Mouse (Mus musculus) MEL (cell line): ENCODE data around the gene Ptpn9. TPM values are rescaled to one million over a fixed set of nuclear protein-coding genes. Genes with fewer than 3 reads are reported as not detected.

ENCODE experiments used
- DNase-seq: peaks from one replicate; pipeline ENCODE4 v3.0.0; 2011; ENCODE audit warnings: low read depth, low spot score
- H3K27ac ChIP-seq: 2 replicates; pipeline ENCODE4 v1.5.1; 2012; ENCODE audit warnings: low read depth, mild to moderate bottlenecking, control low read depth, low read length, moderate library complexity; ENCODE audit not compliant: control insufficient read depth
- H3K27me3 ChIP-seq, 2 experiments: fragments of 150-350 bp in 1 of 2; sonication (generic) in 1 of 2; 2 replicates each; pipeline ENCODE4 v1.6.1; 2012; ENCODE audit warnings: low read length in 2 of 2, mild to moderate bottlenecking in 2 of 2, improper control_type of control experiment in 1 of 2, moderate library complexity in 1 of 2; ENCODE audit not compliant: insufficient read depth in 2 of 2, control insufficient read depth in 1 of 2
- H3K36me3 ChIP-seq, 2 experiments: 2 replicates each; pipeline ENCODE4 v1.6.1; 2012 to 2014; ENCODE audit warnings: low read length in 2 of 2, improper control_type of control experiment in 1 of 2, inconsistent platforms in 1 of 2, mild to moderate bottlenecking in 1 of 2; ENCODE audit not compliant: insufficient read depth in 2 of 2, control insufficient read depth in 1 of 2
- H3K4me1 ChIP-seq, 2 experiments: fragments of 150-350 bp in 1 of 2; sonication (generic) in 1 of 2; 2 replicates each; pipeline ENCODE4 v1.6.1; 2012; ENCODE audit warnings: low read length in 2 of 2, improper control_type of control experiment in 1 of 2, mild to moderate bottlenecking in 1 of 2; ENCODE audit not compliant: insufficient read depth in 2 of 2, control insufficient read depth in 1 of 2
- H3K4me3 ChIP-seq, 2 experiments: fragments of 150-350 bp in 1 of 2; sonication (generic) in 1 of 2; 2 replicates each; pipeline ENCODE4 v1.5.1; 2012; ENCODE audit warnings: low read depth in 2 of 2, low read length in 2 of 2, mild to moderate bottlenecking in 2 of 2, moderate library complexity in 2 of 2, control low read depth in 1 of 2, improper control_type of control experiment in 1 of 2; ENCODE audit not compliant: control insufficient read depth in 1 of 2, insufficient read depth in 1 of 2
- H3K79me2 ChIP-seq: 2 replicates; pipeline ENCODE4 v1.6.1; 2012; ENCODE audit warnings: mild to moderate bottlenecking, low read length, moderate library complexity; ENCODE audit not compliant: control insufficient read depth, poor library complexity, insufficient read depth
- H3K9ac ChIP-seq: 2 replicates; pipeline ENCODE4 v1.6.1; 2012; ENCODE audit warnings: low read depth, mild to moderate bottlenecking, control low read depth, low read length, moderate library complexity; ENCODE audit not compliant: control insufficient read depth, poor library complexity, severe bottlenecking
- H3K9me3 ChIP-seq: fragments of 150-350 bp; sonication (generic); replicated peaks from 2 replicates; pipeline ENCODE4 v1.6.1; 2012; ENCODE audit warnings: mild to moderate bottlenecking, low read length, improper control_type of control experiment, moderate library complexity; ENCODE audit not compliant: insufficient read depth
- BHLHE40 ChIP-seq: IDR thresholded peaks from 2 replicates; pipeline ENCODE4 v1.6.1; 2012; ENCODE audit warnings: low read depth, mild to moderate bottlenecking, inconsistent platforms, low read length, improper control_type of control experiment, borderline replicate concordance
- CHD1 ChIP-seq: IDR thresholded peaks from 2 replicates; pipeline ENCODE4 v1.6.1; 2012; ENCODE audit warnings: low read depth, mild to moderate bottlenecking, inconsistent platforms, low read length, improper control_type of control experiment
- CHD2 ChIP-seq: IDR thresholded peaks from 2 replicates; pipeline ENCODE4 v1.6.1; 2011; ENCODE audit warnings: low read length, improper control_type of control experiment
- E2F4 ChIP-seq: IDR thresholded peaks from 2 replicates; pipeline ENCODE4 v1.6.1; 2011; ENCODE audit warnings: low read depth, low read length, improper control_type of control experiment, borderline replicate concordance
- ELF1 ChIP-seq: IDR thresholded peaks from 2 replicates; pipeline ENCODE4 v1.6.1; 2014; ENCODE audit warnings: low read depth, mild to moderate bottlenecking, inconsistent platforms, low read length, improper control_type of control experiment, moderate library complexity
- EP300 ChIP-seq, 2 experiments: IDR thresholded peaks; 2 replicates each; pipeline ENCODE4 v1.6.1; 2011; ENCODE audit warnings: improper control_type of control experiment in 2 of 2, low read length in 2 of 2, low read depth in 1 of 2, mild to moderate bottlenecking in 1 of 2
- ETS1 ChIP-seq: IDR thresholded peaks from 2 replicates; pipeline ENCODE4 v1.6.1; 2012; ENCODE audit warnings: low read depth, mild to moderate bottlenecking, inconsistent platforms, low read length, improper control_type of control experiment, moderate library complexity
- GABPA ChIP-seq: IDR thresholded peaks from 2 replicates; pipeline ENCODE4 v1.6.1; 2012; ENCODE audit warnings: low read depth, mild to moderate bottlenecking, inconsistent platforms, low read length, improper control_type of control experiment, moderate library complexity
- GATA1 ChIP-seq: IDR thresholded peaks from 2 replicates; pipeline ENCODE4 v1.6.1; 2011; ENCODE audit warnings: low read depth, low read length, improper control_type of control experiment
- JUND ChIP-seq: IDR thresholded peaks from 2 replicates; pipeline ENCODE4 v1.6.1; 2011; ENCODE audit warnings: low read depth, mild to moderate bottlenecking, improper control_type of control experiment, low read length
- KAT2A ChIP-seq: conservative IDR thresholded peaks from 2 replicates; pipeline ENCODE4 v1.6.1; 2012; ENCODE audit warnings: low read depth, low read length, improper control_type of control experiment, inconsistent platforms
- MAFK ChIP-seq: IDR thresholded peaks from 2 replicates; pipeline ENCODE4 v1.6.1; 2011; ENCODE audit warnings: low read depth, mild to moderate bottlenecking, low read length, improper control_type of control experiment, borderline replicate concordance
- MAX ChIP-seq: IDR thresholded peaks from 2 replicates; pipeline ENCODE4 v1.6.1; 2011; ENCODE audit warnings: low read length, improper control_type of control experiment
- MAZ ChIP-seq: IDR thresholded peaks from 2 replicates; pipeline ENCODE4 v1.6.1; 2012; ENCODE audit warnings: low read depth, mild to moderate bottlenecking, inconsistent platforms, low read length, improper control_type of control experiment
- MEF2A ChIP-seq: IDR thresholded peaks from 2 replicates; pipeline ENCODE4 v1.6.1; 2014; ENCODE audit warnings: low read depth, mild to moderate bottlenecking, inconsistent platforms, low read length, improper control_type of control experiment; ENCODE audit not compliant: poor library complexity, insufficient replicate concordance, severe bottlenecking; ENCODE audit errors: extremely low read depth
- MXI1 ChIP-seq: IDR thresholded peaks from 2 replicates; pipeline ENCODE4 v1.6.1; 2011; ENCODE audit warnings: mild to moderate bottlenecking, low read depth, low read length, improper control_type of control experiment
- MYB ChIP-seq: IDR thresholded peaks from 2 replicates; pipeline ENCODE4 v1.6.1; 2011; ENCODE audit warnings: mild to moderate bottlenecking, low read depth, low read length, improper control_type of control experiment
- NELFE ChIP-seq: IDR thresholded peaks from 2 replicates; pipeline ENCODE4 v1.6.1; 2011; ENCODE audit warnings: low read depth, low read length, improper control_type of control experiment
- NRF1 ChIP-seq: IDR thresholded peaks from 2 replicates; pipeline ENCODE4 v1.6.1; 2014; ENCODE audit warnings: low read depth, mild to moderate bottlenecking, inconsistent platforms, low read length, improper control_type of control experiment, moderate library complexity; ENCODE audit not compliant: poor library complexity, insufficient read depth, severe bottlenecking
- POLR2A ChIP-seq, 2 experiments: IDR thresholded peaks; 2 replicates each; pipeline ENCODE4 v1.6.1; 2011 to 2012; ENCODE audit warnings: low read length in 2 of 2, mild to moderate bottlenecking in 2 of 2, control low read depth in 1 of 2, improper control_type of control experiment in 1 of 2, low read depth in 1 of 2, moderate library complexity in 1 of 2; ENCODE audit not compliant: control insufficient read depth in 1 of 2, insufficient read depth in 1 of 2, poor library complexity in 1 of 2
- POLR2AphosphoS2 ChIP-seq: IDR thresholded peaks from 2 replicates; pipeline ENCODE4 v1.6.1; 2011; ENCODE audit warnings: low read length, improper control_type of control experiment
- POLR2AphosphoS5 ChIP-seq: IDR thresholded peaks from 2 replicates; pipeline ENCODE4 v1.6.1; 2012; ENCODE audit warnings: low read depth, borderline replicate concordance, mild to moderate bottlenecking, inconsistent platforms, low read length, moderate library complexity, mixed read lengths
- RAD21 ChIP-seq: IDR thresholded peaks from 2 replicates; pipeline ENCODE4 v1.6.1; 2011; ENCODE audit warnings: mild to moderate bottlenecking, low read depth, low read length, improper control_type of control experiment
- RCOR1 ChIP-seq: IDR thresholded peaks from 2 replicates; pipeline ENCODE4 v1.6.1; 2012; ENCODE audit warnings: low read depth, mild to moderate bottlenecking, inconsistent platforms, low read length, improper control_type of control experiment
- SIN3A ChIP-seq: IDR thresholded peaks from 2 replicates; pipeline ENCODE4 v1.6.1; 2012; ENCODE audit warnings: low read length, improper control_type of control experiment, inconsistent platforms
- SMC3 ChIP-seq: IDR thresholded peaks from 2 replicates; pipeline ENCODE4 v1.6.1; 2011; ENCODE audit warnings: low read depth, low read length, improper control_type of control experiment
- TCF12 ChIP-seq: IDR thresholded peaks from 2 replicates; pipeline ENCODE4 v1.6.1; 2014; ENCODE audit warnings: low read depth, mild to moderate bottlenecking, inconsistent platforms, low read length, improper control_type of control experiment, moderate library complexity
- UBTF ChIP-seq: IDR thresholded peaks from 2 replicates; pipeline ENCODE4 v1.6.1; 2012; ENCODE audit warnings: low read depth, mild to moderate bottlenecking, inconsistent platforms, low read length, improper control_type of control experiment, moderate library complexity, borderline replicate concordance; ENCODE audit not compliant: insufficient read depth
- USF2 ChIP-seq, 2 experiments: IDR thresholded peaks; 2 replicates each; pipeline ENCODE4 v1.6.1; 2011 to 2012; ENCODE audit warnings: improper control_type of control experiment in 2 of 2, low read length in 2 of 2, borderline replicate concordance in 1 of 2, inconsistent platforms in 1 of 2, low read depth in 1 of 2, mild to moderate bottlenecking in 1 of 2; ENCODE audit not compliant: insufficient read depth in 1 of 2
- ZKSCAN1 ChIP-seq: IDR thresholded peaks from 2 replicates; pipeline ENCODE4 v1.6.1; 2012; ENCODE audit warnings: low read depth, mild to moderate bottlenecking, inconsistent platforms, low read length, improper control_type of control experiment, moderate library complexity
- ZNF384 ChIP-seq: IDR thresholded peaks from 2 replicates; pipeline ENCODE4 v1.6.1; 2012; ENCODE audit warnings: low read depth, mild to moderate bottlenecking, inconsistent platforms, low read length, improper control_type of control experiment
- polyA plus RNA-seq, 2 experiments: library from polyadenylated mRNA; stranded (reverse) in 1 of 2; unstranded in 1 of 2; fragments of >175 nt in 1 of 2; fragments of >200 nt in 1 of 2; gene quantifications; 2 replicates each; pipeline versions ENCODE4 v1.2.1 to v1.2.4; 2012; ENCODE audit warnings: low replicate concordance in 2 of 2, low read depth in 1 of 2; ENCODE audit not compliant: insufficient read length in 2 of 2, insufficient read depth in 1 of 2, missing spikeins in 1 of 2
- total RNA-seq: library from RNA; depleted of rRNA; stranded (reverse); fragments of 300-350 nt; gene quantifications from 2 replicates; pipeline ENCODE4 v1.2.3, GENCODE M21; 2012

Gene Ptpn9
- total and polyA plus RNA-seq, 3 experiments = 10.6 to 24.3 TPM; not detected in 1

DNA sequence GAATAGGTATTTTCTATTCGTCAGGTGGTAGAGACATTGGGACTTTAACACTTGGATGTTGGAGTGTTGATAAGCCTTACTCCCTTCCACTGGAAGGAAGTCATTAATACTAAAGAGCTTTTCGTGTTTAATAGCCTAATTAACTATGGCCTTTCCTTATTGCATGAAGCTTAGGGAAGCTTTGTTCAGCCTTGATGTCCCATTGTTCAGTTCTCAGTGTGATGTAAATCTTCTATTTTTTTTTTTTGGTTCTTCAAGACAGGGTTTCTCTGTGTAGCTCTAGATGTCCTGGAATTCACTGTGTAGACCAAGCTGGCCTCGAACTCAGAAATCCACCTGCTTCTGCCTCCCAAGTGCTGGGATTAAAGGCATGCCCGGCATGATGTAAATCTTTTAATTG lies 18.2 kb downstream of the Ptpn9 start:
- H3K9me3 ChIP-seq = no peaks in the 10 kb centered on the region
- H3K27ac ChIP-seq = no peak overlapping the region
- H3K4me3 ChIP-seq = no peak overlapping the region
- no peak overlapping the region for H3K9ac ChIP-seq
- H3K27me3 ChIP-seq = no peaks in the 10 kb centered on the region
- H3K79me2 ChIP-seq = no peaks in the 10 kb centered on the region
- peaks cover 0 to 3% of the 10 kb centered on the region in 2 experiments; a peak in 2 of 4 replicates for H3K36me3 ChIP-seq
- no peaks in the 10 kb centered on the region for H3K4me1 ChIP-seq
- no peak for DNase-seq
- TF ChIP-seq RCOR1 (no peak), JUND (no peak), ETS1 (no peak), MAZ (no peak), POLR2A (IDR thresholded peaks at IDR 0.05; ENCODE audit: control insufficient read depth in 1 of 2, insufficient read depth in 1 of 2, low read depth in 1 of 2, low read length in 2 of 2, poor library complexity in 1 of 2) (no peak), ELF1 (no peak), GABPA (no peak), EP300 (IDR thresholded peaks at IDR 0.05; ENCODE audit: low read depth in 1 of 2, low read length in 2 of 2) (no peak), BHLHE40 (no peak), RAD21 (no peak), NELFE (no peak), MYB (no peak), ZNF384 (no peak), POLR2AphosphoS2 (no peak), USF2 (IDR thresholded peaks at IDR 0.05; ENCODE audit: borderline replicate concordance in 1 of 2, insufficient read depth in 1 of 2, low read depth in 1 of 2, low read length in 2 of 2) (no peak), MAX (no peak), POLR2AphosphoS5 (no peak), MXI1 (no peak), TCF12 (no peak)

DNA sequence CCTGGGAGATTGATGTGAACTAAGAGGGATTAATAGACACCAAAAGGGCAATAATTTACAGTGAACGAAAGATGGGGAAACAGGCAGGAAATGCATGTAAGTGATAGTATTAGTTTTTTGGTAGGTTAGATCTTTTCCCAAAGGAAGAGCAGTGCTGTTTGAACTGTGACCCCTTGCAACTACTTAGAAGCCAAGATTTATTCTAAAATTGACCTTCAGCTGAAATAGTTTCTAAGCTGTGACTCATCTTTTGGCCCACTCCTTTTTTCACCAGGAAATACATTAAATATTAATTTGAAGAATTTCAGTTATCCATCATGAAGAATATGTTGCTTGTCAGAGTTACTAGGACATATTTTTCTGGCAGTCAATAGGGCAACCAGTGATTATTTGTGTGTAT lies 19.0 kb downstream of the Ptpn9 start:
- TF ChIP-seq TCF12 (no peak), SIN3A (no peak), ZKSCAN1 (no peak), MXI1 (no peak), CHD1 (no peak), E2F4 (no peak), ETS1 (no peak), BHLHE40 (no peak), UBTF (no peak), KAT2A (no peak), RCOR1 (no peak), MAFK (no peak), MEF2A (no peak), SMC3 (no peak), GATA1 (no peak), MAZ (no peak), POLR2AphosphoS5 (no peak), CHD2 (no peak), NRF1 (no peak), POLR2A (IDR thresholded peaks at IDR 0.05; ENCODE audit: control insufficient read depth in 1 of 2, insufficient read depth in 1 of 2, low read depth in 1 of 2, low read length in 2 of 2, poor library complexity in 1 of 2) (no peak)
- Histone ChIP-seq H3K36me3 (peaks cover 0 to 3% of the 10 kb centered on the region in 2 experiments; a peak in 2 of 4 replicates), H3K9ac (no peak overlapping the region), H3K9me3 (no peaks in the 10 kb centered on the region), H3K4me3 (no peak overlapping the region), H3K79me2 (no peaks in the 10 kb centered on the region), H3K27me3 (no peaks in the 10 kb centered on the region), H3K4me1 (no peaks in the 10 kb centered on the region), H3K27ac (no peak overlapping the region)
- DNase-seq = no peak
